Mouse (Mus musculus): Measurements from ENCODE around the gene Stxbp3.

Stxbp3 gene

DNA sequence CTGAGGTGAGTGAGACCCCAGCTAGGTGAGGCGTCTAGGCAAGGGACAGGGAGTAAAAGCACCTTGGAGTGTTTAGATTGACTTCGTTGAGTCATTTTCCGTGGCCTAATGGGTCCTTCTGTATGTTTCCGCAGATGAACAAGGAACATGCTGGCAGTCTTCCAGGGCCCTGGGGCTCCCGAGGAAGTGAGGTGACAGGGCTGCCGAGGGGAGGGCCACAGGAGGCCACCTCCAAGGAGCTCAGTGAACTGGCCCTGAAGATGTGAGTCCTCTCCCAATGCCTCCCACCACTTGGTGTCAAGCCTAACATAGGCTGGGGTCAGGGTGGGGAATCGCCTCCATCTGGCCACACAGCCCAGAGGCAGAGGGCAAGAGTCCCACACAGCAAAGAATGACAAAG lies 75.3 kb downstream of the Stxbp3 start:
- in situ Hi-C loops (cut with MboI) = no loop called here

DNA sequence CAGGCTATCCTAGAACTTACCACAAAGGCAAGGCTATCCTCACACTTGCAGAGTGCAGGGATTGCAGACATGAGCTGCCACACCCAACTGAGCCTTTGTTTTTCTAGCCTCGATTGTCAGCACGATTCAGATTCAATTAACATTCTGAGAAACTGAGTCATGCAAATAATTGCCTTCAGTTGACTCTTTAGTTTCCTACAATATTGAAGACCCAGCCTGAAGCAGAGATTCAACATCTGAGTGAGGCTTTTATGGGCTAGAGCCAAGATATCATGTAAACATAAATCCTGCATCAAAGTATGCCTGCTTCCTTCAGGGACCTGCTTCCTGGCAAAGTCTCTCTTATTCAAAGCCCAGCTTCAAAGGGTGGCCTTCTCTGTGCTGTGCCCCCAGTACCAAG lies 76.6 kb downstream of the Stxbp3 start:
- in situ Hi-C loops (cut with MboI) = no loop called here

DNA sequence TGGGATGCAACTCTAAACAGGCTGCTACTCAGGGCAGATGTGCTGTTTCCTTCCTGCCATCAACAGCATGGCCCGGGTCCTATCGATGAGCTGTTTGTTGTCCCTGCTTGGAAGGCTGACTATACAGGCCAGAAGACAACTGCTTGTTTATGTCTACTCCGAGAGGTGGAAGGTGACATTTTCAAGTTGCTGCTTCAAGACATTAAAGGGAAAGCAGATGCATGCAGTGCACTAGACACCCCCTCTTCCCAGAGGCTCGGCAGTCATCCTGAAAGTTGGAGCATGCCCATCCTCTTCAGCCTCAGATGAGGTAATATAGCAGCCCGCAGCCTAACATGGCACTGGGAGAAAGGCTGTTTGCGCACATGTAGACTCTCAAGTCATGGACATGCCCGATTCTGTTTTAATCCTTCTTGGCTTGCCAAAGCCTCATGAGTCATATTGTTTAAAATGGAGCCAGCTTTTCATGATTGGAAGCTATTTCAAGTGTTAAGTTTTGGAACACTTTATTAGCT lies 77.7 kb downstream of the Stxbp3 start:
- in situ Hi-C loops (cut with MboI) = no loop called here

DNA sequence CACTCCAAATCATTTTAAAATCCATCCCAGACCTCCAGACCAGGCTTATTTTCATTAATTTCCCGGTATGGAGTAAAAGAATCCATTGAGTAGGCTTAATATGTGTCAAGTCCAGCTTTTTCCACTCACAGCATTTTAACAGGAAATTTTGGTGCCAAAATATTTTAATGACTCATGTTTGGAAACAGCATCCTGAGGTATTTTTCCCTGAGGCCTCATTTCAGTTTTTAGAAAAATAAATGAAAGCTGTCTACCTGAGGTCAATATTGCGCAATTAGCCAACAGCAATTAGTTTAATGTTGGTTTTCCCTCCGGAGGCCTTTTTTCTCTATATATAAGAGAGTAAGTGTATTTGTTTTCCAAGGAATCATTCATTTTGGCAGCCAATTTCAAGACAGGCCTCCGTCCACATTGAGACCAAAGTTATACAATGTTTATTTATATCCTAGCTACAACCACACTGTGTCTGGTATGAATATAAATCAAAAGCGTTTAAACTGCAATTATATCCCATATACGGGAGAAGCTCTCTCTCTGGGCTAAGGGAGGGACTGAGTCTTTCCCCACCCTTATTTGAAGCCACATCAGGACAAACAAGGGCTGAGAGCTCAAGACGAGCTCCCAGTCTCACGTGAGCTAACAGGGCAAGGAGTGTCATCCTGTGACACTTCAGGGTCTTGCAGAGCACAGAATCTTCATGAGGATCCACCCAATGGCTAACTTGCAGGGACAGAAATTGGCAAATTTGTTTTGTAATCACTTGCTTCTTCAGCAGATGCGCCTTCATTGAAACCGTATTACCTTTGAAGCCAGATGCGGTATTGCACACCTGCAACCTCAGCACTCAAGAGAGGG lies 80.5 kb downstream of the Stxbp3 start:
- in situ Hi-C loops (cut with MboI) = no loop called here

DNA sequence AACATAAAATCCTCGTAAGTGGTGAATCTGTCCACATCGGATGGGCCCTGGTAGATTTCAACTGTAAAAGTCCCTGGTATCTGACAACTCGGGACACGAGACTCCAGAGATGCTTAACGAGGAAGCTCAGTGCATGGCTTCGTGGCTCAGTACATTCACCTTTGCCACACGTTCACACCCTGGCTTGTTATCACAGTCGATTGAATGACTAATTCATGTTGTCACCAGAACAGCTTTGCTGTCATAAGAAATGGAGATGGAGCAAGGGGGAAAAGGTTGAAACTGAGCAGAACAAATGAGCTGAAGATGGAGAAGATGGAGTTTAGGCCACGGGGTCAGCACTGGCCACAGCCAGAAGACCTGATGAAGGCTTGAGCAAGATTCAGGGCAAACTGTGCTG lies 82.8 kb downstream of the Stxbp3 start:
- in situ Hi-C loops (cut with MboI) = no loop called here

DNA sequence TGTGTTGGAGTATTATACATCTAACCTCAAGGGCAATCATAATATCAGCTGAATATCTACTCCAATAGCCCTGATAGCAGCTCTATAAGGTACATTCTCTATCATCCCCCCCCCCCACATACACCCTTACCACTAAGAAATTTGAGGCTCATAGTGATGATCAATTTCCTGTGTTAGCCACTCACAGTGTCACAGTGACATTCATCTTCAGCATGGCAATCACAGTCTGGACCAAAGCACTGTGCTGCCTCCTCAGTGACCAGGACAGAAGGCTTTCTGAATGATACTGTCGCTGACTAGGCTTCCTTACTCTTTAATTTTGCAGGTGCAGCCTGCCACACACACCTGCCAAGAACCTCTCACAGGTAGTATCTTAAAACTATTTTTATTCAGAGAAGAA lies 84.2 kb downstream of the Stxbp3 start:
- in situ Hi-C loops (cut with MboI) = no loop called here

DNA sequence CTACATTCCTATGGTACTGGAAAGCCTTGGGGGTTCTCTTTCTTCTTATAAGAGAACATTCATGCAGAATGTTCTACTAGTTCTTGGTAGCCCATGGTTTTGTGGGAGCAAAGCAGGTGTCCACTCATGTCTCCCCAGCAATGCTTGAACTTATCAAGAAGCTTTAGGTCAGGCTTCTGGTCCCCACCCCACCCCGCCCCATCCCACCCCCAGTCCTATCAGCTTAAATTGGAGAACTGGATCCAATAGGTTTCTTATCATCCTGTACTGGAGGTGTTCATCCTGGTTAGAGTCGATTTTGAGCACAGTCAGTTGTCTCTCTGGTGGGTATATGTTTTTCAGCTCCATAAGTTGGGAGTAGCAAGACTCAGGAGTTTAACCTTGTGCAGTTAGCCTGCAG lies 84.8 kb downstream of the Stxbp3 start:
- in situ Hi-C loops (cut with MboI) = no loop called here

DNA sequence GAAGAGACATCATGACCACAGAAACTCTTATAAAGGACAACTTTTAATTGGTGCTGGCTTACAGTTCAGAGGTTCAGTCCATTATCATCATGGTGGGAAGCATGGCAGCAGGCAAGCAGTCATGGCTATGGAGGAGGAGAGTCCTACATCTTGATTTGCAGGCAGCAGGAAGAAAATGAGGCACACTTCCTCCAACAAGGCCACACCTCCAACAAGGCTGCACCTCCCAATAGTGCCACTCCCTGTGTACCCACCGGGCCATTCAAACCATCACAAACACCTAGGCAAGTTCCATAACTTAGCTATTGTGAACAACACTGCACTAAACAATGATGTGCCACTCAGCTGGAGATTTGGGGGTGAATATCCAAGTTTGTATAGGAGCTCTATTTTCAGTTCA lies 85.8 kb downstream of the Stxbp3 start:
- in situ Hi-C loops (cut with MboI) = no loop called here

DNA sequence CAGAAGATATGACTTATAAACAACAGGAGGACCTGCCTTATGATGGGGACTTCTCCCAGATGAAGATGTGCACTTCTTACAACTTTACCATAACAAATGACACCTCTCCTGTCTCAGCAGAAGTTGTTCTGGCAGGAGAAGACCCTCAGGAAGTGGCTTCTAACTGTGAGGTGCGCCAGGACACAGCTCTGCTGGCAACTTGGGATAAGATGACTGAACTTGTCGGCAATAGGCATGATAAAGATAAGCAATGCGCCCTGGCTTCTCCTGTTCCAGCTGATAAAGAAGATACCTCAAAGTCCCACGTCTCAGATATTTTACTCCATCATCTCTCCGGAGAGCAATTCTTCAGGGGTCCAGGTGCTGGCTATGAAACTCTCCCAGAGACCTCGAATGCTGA lies 88.6 kb downstream of the Stxbp3 start:
- in situ Hi-C loops (cut with MboI) = no loop called here

DNA sequence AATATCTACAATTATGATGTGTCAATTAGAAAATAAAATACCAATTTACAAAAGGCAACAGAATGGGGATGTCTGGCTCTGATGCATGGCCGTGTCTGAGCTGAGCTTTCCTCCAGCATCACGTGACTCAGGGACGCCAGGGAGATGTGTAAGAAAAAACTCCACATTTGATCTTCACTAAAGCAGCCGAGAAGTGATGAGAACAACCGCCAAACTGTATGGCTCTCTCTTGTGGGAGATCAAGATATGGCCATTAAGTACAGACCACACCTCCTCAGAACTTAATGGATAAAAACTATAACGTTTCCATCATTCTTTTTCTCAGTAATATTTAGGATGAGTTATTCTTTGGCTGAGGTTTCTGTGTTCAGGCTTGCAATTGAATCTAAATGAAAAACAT lies 89.3 kb downstream of the Stxbp3 start:
- in situ Hi-C loops (cut with MboI) = no loop called here

DNA sequence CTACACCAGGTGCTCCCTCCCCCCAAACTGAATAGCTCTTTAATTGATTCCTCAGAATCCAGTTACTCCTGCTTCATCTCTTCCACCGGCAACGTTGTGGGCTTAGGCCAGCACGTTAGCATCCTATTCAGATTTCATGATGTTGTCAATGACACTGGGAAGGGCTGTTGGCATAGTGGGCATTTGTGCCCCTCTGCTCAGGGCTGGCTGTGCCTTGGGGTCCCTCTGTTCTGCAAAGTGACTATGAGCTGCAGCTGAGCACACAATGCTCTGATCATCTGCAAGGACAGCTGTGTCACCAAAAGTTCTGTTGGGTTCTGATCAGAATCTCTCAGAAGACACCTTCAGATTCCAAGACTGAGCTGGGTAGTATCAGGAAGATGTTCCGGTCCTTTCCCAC lies 96.3 kb downstream of the Stxbp3 start:
- in situ Hi-C loops (cut with MboI) = no loop called here

All from mature B cell (primary cell).